Mouse (Mus musculus) intestine, postnatal 0 days (tissue): ENCODE measurements around the gene Abtb2. TPM values are rescaled to one million over a fixed set of nuclear protein-coding genes. Genes with fewer than 3 reads are reported as not detected.

Experiments used
- ATAC-seq: fragments of 200-750 bp; cut with Nextera tagmentation; 2 replicates; pipeline ENCODE4 v1.8.0; 2017; ENCODE audit warnings: mild to moderate bottlenecking, moderate TSS enrichment, moderate library complexity
- H3K27ac ChIP-seq: fragments of 300-500 bp; sonication (generic); 2 replicates; pipeline ENCODE4 v1.5.1; 2014; ENCODE audit warnings: mild to moderate bottlenecking, low read depth, low read length, moderate library complexity
- H3K27me3 ChIP-seq: fragments of 300-500 bp; sonication (generic); replicated peaks from 2 replicates; pipeline ENCODE4 v1.6.1; 2014; ENCODE audit warnings: low read length, mixed read lengths; ENCODE audit not compliant: control insufficient read depth, insufficient read depth
- H3K36me3 ChIP-seq: fragments of 300-500 bp; sonication (generic); 2 replicates; pipeline ENCODE4 v1.6.1; 2014; ENCODE audit warnings: mild to moderate bottlenecking, moderate library complexity; ENCODE audit not compliant: control insufficient read depth, insufficient read depth
- H3K4me1 ChIP-seq: fragments of 300-500 bp; sonication (generic); replicated peaks from 2 replicates; pipeline ENCODE4 v1.6.1; 2014; ENCODE audit warnings: antibody characterized with exemption, low read length, mixed read lengths; ENCODE audit not compliant: control insufficient read depth, insufficient read depth
- H3K4me2 ChIP-seq: fragments of 300-500 bp; sonication (generic); replicated peaks from 2 replicates; pipeline ENCODE4 v1.6.1; 2014; ENCODE audit warnings: low read depth, mild to moderate bottlenecking, moderate library complexity
- H3K4me3 ChIP-seq: fragments of 300-500 bp; sonication (generic); 2 replicates; pipeline ENCODE4 v1.5.1; 2014; ENCODE audit warnings: low read depth, low read length
- H3K9ac ChIP-seq: fragments of 300-500 bp; sonication (generic); 2 replicates; pipeline ENCODE4 v1.6.1; 2014; ENCODE audit warnings: mild to moderate bottlenecking, low read depth, low read length
- H3K9me3 ChIP-seq: fragments of 300-500 bp; sonication (generic); 2 replicates; pipeline ENCODE4 v1.6.1; 2016; ENCODE audit warnings: mixed run types; ENCODE audit not compliant: control insufficient read depth
- CTCF ChIP-seq: sonication (generic); IDR thresholded peaks from 2 replicates; pipeline ENCODE4 v1.5.1; 2016; ENCODE audit warnings: low read depth, mild to moderate bottlenecking, control low read depth, antibody characterized with exemption, moderate library complexity
- WGBS: fragments of 180-500 bp; shearing (Covaris S2); extraction: QIAGEN DNeasy Blood & Tissue Kit; methylation state at CpG from one replicate; pipeline ENCODE4 v1.1.7; 2014; 5-methylcytosine and 5-hydroxymethylcytosine counted together
- polyA plus RNA-seq: library from polyadenylated mRNA; unstranded; fragments of >200 nt; fragmentation: Nextera tagmentation; extraction: Ambion mirVana; gene quantifications from 2 replicates; pipeline ENCODE4 v1.2.1, GENCODE M21; 2015

The Abtb2 gene
- polyA plus RNA-seq, 1 experiment from 2014 or later = 3.8 TPM

DNA sequence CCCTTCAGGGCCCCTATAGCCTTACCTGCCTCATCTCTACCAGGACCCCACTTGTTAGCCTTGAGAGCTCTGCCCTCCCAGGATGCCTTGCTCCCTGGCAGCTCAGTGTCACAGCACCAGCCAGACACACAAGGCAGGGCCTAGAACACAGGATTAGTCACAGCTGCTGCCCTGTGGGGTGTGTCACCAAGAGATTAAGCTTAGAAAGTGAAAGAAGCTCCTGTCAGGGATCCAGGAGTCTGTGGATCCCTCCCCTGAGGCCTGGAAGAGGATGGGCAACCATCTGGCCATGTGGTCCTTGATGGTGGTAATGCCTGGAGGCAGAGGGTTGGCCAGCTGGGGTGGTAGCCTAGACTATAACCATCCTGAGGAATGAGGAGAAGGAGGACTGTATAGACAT, 121.0 kb downstream of the Abtb2 start:
- H3K9ac ChIP-seq = no peak overlapping the region
- no peaks in the 10 kb centered on the region for H3K9me3 ChIP-seq
- no peaks in the 10 kb centered on the region for H3K27me3 ChIP-seq
- H3K4me3 ChIP-seq = no peak overlapping the region
- ATAC-seq = peak; percentile 22; the same call in 1 of the 2 replicates
- no peaks in the 10 kb centered on the region for H3K36me3 ChIP-seq
- no peak for TF ChIP-seq CTCF
- H3K27ac ChIP-seq = no peak overlapping the region
- no peaks in the 10 kb centered on the region for H3K4me1 ChIP-seq
- H3K4me2 ChIP-seq = no peak overlapping the region

DNA sequence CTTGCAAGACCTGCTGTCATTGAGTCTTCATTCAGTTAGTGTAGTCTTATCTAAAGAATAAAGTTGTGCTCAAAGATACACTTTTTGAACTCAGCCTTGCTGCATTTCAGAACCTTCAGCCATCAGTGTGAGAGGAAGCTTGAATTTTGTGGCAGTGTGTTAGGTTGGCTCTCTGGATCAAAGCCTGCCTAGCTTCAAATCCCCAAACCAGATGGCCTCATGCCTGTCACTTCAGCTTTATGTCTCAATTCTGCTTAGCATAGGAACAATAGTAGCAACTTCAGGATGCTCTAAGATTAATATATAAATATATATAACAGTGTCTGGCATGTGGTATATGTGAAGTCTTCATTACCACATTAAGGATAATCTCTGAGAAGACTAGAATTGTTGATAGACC, 121.8 kb downstream of the Abtb2 start:
- no peaks in the 10 kb centered on the region for H3K4me1 ChIP-seq
- no peak overlapping the region for H3K4me2 ChIP-seq
- no peak overlapping the region for H3K27ac ChIP-seq
- H3K9ac ChIP-seq = no peak overlapping the region
- no peaks in the 10 kb centered on the region for H3K9me3 ChIP-seq
- H3K27me3 ChIP-seq = no peaks in the 10 kb centered on the region
- H3K4me3 ChIP-seq = no peak overlapping the region
- ATAC-seq = no peak
- no peaks in the 10 kb centered on the region for H3K36me3 ChIP-seq
- TF ChIP-seq CTCF = no peak

DNA sequence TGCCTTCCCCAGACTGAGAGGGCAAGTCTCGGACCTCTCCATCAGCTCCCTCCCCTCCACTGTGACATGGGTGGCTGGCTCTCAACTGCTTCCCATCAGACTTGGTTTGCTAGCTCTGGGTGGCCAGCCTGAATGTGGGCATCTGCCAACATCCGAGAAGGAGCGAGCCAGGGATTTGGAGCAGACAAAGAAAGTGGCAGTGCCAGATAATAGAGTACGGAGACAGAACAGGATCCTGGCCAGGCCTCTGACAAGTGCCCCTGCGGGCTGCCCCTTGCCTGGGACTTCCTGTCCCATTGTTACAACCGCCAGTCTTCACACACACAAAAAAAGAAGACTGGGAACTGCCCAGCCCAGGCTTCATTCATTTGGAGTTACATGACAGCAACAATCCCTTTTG, 124.3 kb downstream of the Abtb2 start:
- 75% methylated on average over 6 of the region's 6 CpGs for WGBS
- Histone ChIP-seq H3K4me2 (no peak overlapping the region), H3K4me1 (no peaks in the 10 kb centered on the region), H3K36me3 (no peaks in the 10 kb centered on the region), H3K9me3 (no peaks in the 10 kb centered on the region), H3K27ac (no peak overlapping the region), H3K9ac (no peak overlapping the region), H3K27me3 (no peaks in the 10 kb centered on the region), H3K4me3 (no peak overlapping the region)
- no peak for ATAC-seq
- TF ChIP-seq CTCF = no peak

DNA sequence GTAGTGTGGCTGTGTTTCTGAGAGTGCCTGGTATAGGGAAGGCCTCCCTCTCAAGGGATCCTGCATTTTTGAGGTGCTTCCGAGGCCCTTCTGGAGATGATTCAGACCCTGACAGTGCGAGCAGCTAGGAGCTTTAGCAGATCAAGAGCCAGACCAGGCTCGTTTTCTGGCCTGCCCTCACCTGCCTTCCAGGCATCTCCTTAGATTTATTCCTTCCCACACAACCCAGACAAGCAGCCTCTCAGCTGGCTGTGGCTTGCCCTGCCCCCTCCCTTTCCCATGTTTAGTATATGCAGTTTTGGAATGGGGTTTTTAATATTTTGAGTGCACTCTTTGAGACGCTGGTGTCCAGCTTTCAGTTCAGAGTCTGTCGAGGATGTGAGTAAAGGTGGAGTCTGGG, 124.7 kb downstream of the Abtb2 start:
- no peak overlapping the region for H3K4me3 ChIP-seq
- no peak for ATAC-seq
- no peaks in the 10 kb centered on the region for H3K9me3 ChIP-seq
- no peak for TF ChIP-seq CTCF
- no peak overlapping the region for H3K27ac ChIP-seq
- no peaks in the 10 kb centered on the region for H3K4me1 ChIP-seq
- WGBS = 59% methylated on average over 5 of the region's 5 CpGs
- no peaks in the 10 kb centered on the region for H3K27me3 ChIP-seq
- H3K4me2 ChIP-seq = no peak overlapping the region
- H3K36me3 ChIP-seq = no peaks in the 10 kb centered on the region
- H3K9ac ChIP-seq = no peak overlapping the region

DNA sequence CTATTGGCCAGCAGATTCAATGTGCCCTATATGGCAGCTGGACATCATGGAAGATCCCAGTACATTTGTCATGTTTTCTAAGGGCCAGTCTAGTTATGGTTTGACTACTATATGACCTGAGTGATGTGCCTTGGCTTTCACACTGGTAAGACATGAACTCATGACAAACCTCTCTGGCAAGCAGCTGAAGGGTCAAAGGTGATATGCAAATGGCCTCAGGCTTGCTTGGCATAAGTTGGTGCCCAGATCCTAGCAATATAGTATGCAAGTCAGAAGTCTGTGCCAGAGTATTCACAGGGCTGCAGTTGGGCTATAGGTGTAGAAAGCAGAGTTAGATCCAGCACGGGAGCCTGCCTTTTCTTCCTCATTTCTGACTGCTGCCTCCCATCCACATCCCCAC, 125.2 kb downstream of the Abtb2 start:
- TF ChIP-seq CTCF = no peak
- Histone ChIP-seq H3K27me3 (no peaks in the 10 kb centered on the region), H3K4me1 (no peaks in the 10 kb centered on the region), H3K4me2 (no peak overlapping the region), H3K36me3 (no peaks in the 10 kb centered on the region), H3K27ac (no peak overlapping the region), H3K9ac (no peak overlapping the region), H3K9me3 (no peaks in the 10 kb centered on the region), H3K4me3 (no peak overlapping the region)
- ATAC-seq = no peak
- 71% methylated on average over 1 of the region's 1 CpGs for WGBS

DNA sequence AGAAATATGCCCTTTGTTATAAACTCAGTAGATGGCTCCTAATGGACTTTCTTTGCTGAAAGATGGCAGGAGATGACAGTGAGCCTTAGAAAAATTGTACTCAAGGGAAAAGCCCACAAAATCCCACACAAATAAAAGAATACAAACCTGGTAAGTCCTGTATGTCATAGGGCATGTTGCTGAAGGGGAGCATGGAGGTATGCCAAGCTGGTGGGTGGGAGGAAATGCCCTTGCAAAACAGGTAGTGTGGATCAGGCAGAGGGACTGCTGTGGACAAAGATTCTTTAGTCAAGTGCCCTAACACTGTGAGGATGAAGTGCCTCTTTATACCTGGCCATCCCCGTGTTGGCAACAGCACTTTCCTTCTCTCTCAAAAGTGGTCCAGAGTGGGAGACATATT, 126.7 kb downstream of the Abtb2 start:
- no peaks in the 10 kb centered on the region for H3K9me3 ChIP-seq
- H3K4me1 ChIP-seq = no peaks in the 10 kb centered on the region
- H3K27ac ChIP-seq = no peak overlapping the region
- no peak overlapping the region for H3K4me3 ChIP-seq
- 96% methylated on average over 1 of the region's 1 CpGs for WGBS
- no peak for ATAC-seq
- no peak for TF ChIP-seq CTCF
- no peak overlapping the region for H3K9ac ChIP-seq
- H3K36me3 ChIP-seq = no peaks in the 10 kb centered on the region
- no peak overlapping the region for H3K4me2 ChIP-seq
- H3K27me3 ChIP-seq = no peaks in the 10 kb centered on the region

DNA sequence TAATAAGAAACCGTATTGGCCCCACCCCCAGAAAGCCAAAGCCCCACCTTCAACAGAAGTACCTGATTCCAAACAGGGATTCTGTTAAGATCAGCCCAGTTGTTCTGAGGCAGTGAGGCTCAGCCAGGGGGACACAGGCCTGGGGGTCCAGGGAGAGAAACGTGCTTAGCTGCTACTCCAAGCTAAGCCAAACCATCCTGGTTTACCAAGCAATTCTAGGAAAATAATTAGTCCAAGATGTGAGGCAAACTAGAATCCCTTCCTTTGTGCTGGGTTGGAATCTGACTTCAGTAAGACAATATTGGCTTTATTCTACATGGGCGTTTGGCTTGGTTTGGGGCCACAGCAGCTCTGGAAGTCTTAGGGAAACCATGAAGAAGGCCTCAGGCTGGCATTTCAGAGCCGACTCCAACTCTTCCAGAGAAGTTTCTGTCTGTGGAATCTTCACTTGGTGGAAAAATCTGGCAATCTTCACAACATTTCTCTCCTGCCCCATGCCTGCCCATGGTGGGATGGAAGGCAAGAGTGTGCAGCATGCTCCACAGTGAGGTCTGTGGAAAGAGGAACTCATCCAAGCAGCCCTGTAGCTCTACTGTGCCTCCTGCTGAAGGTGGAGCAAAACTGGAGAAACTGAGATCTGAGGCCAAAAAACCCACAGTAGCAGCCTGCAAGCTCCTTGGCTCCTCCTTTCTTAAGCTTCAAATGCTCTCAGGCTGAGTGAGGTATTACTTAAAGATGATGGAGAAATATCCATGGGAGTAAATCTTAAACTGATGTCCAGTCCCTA, 128.9 kb downstream of the Abtb2 start:
- H3K4me2 ChIP-seq = no peak overlapping the region
- H3K27ac ChIP-seq = no peak overlapping the region
- H3K4me3 ChIP-seq = no peak overlapping the region
- H3K9me3 ChIP-seq = no peaks in the 10 kb centered on the region
- no peaks in the 10 kb centered on the region for H3K36me3 ChIP-seq
- H3K9ac ChIP-seq = no peak overlapping the region
- 87% methylated on average over 4 of the region's 4 CpGs for WGBS
- H3K27me3 ChIP-seq = no peaks in the 10 kb centered on the region
- H3K4me1 ChIP-seq = no peaks in the 10 kb centered on the region
- ATAC-seq = no peak
- no peak for TF ChIP-seq CTCF
